Mouse (Mus musculus): ENCODE measurements around the gene Slc7a6.

GRCm38 (mm10) chr8:106127882-106128410 is 40.7 kb upstream of the Slc7a6 start:
- TF ChIP-seq CTCF (IDR thresholded peaks at IDR 0.05; ENCODE audit: borderline replicate concordance, control insufficient read depth, extremely low read depth, insufficient read depth, low read length, poor library complexity) (no peak), POLR2A (IDR thresholded peaks at IDR 0.05; ENCODE audit: control insufficient read depth, extremely low read depth, insufficient read depth, low read length, poor library complexity) (no peak)
